Mouse (Mus musculus): Measurements from ENCODE around the gene Nap1l1. TPM values are rescaled to one million over a fixed set of nuclear protein-coding genes. Genes with fewer than 3 reads are reported as not detected.
A peak's percentile ranks its signal among the peaks of the same experiment; 100 is the strongest.

Gene Nap1l1
- polyA plus RNA-seq, 1 experiment, result 265 TPM

- Histone ChIP-seq H3K36me3 (ENCODE audit: control insufficient read depth, insufficient read depth) (peaks cover 31% of the 10 kb centered on the region), H3K79me3 (ENCODE audit: low read depth) (peaks cover 25% of the 10 kb centered on the region), H3K79me2 (ENCODE audit: control insufficient read depth, insufficient read depth) (peaks cover 29% of the 10 kb centered on the region), H3K27me3 (ENCODE audit: control insufficient read depth, insufficient read depth, insufficient read length) (no peaks in the 10 kb centered on the region), H3K4me3 (ENCODE audit: insufficient read depth, poor library complexity, severe bottlenecking) (no peak overlapping the region), H3ac (ENCODE audit: control insufficient read depth, insufficient read length, low read depth) (no peak overlapping the region)
- TF ChIP-seq MYOG (IDR thresholded peaks at IDR 0.05; ENCODE audit: control insufficient read depth, extremely low read depth, insufficient read length) (no peak), FOSL1 (IDR thresholded peaks at IDR 0.05; ENCODE audit: insufficient read depth, low read length, poor library complexity, severe bottlenecking) (no peak), USF1 (IDR thresholded peaks at IDR 0.05; ENCODE audit: low read depth) (no peak), CTCF (IDR thresholded peaks at IDR 0.05; ENCODE audit: control insufficient read depth, insufficient read depth, insufficient read length) (no peak), MAX (IDR thresholded peaks at IDR 0.05) (no peak), CEBPB (IDR thresholded peaks at IDR 0.05; ENCODE audit: low read depth) (no peak), MYOD1 (IDR thresholded peaks at IDR 0.05; ENCODE audit: control insufficient read depth, insufficient read length, low read depth) (no peak)
Measured at GRCm38 (mm10) chr10:111512036-111512568, 39.1 kb downstream of the Nap1l1 start.

GRCm38 (mm10) chr10:111514282-111514885, 41.4 kb downstream of the Nap1l1 start:
- no peaks in the 10 kb centered on the region for H3K27me3 ChIP-seq (ENCODE audit: control insufficient read depth, insufficient read depth, insufficient read length)
- H3K79me3 ChIP-seq (ENCODE audit: low read depth), result peaks cover 5% of the 10 kb centered on the region
- H3ac ChIP-seq (ENCODE audit: control insufficient read depth, insufficient read length, low read depth), result no peak overlapping the region
- H3K4me3 ChIP-seq (ENCODE audit: insufficient read depth, poor library complexity, severe bottlenecking), result no peak overlapping the region
- peaks cover 6% of the 10 kb centered on the region for H3K79me2 ChIP-seq (ENCODE audit: control insufficient read depth, insufficient read depth)
- H3K36me3 ChIP-seq (ENCODE audit: control insufficient read depth, insufficient read depth), result peaks cover 12% of the 10 kb centered on the region
- TF ChIP-seq CEBPB (IDR thresholded peaks at IDR 0.05; ENCODE audit: low read depth) (no peak), MYOD1 (IDR thresholded peaks at IDR 0.05; ENCODE audit: control insufficient read depth, insufficient read length, low read depth) (no peak), MAX (IDR thresholded peaks at IDR 0.05) (no peak), CTCF (IDR thresholded peaks at IDR 0.05; ENCODE audit: control insufficient read depth, insufficient read depth, insufficient read length) (no peak), USF1 (IDR thresholded peaks at IDR 0.05; ENCODE audit: low read depth) (no peak), MYOG (IDR thresholded peaks at IDR 0.05; ENCODE audit: control insufficient read depth, extremely low read depth, insufficient read length) (no peak), FOSL1 (IDR thresholded peaks at IDR 0.05; ENCODE audit: insufficient read depth, low read length, poor library complexity, severe bottlenecking) (no peak)

GRCm38 (mm10) chr10:111515071-111516010, 42.3 kb downstream of the Nap1l1 start:
- no peaks in the 10 kb centered on the region for H3K79me2 ChIP-seq (ENCODE audit: control insufficient read depth, insufficient read depth)
- peak overlapping the region; percentile 52 for H3ac ChIP-seq (ENCODE audit: control insufficient read depth, insufficient read length, low read depth)
- TF ChIP-seq FOSL1 (IDR thresholded peaks at IDR 0.05; ENCODE audit: insufficient read depth, low read length, poor library complexity, severe bottlenecking), result no peak
- TF ChIP-seq CTCF (IDR thresholded peaks at IDR 0.05; ENCODE audit: control insufficient read depth, insufficient read depth, insufficient read length), result no peak
- no peak for TF ChIP-seq USF1 (IDR thresholded peaks at IDR 0.05; ENCODE audit: low read depth)
- TF ChIP-seq CEBPB (IDR thresholded peaks at IDR 0.05; ENCODE audit: low read depth), result no peak
- TF ChIP-seq MYOG (IDR thresholded peaks at IDR 0.05; ENCODE audit: control insufficient read depth, extremely low read depth, insufficient read length), result no peak
- TF ChIP-seq MYOD1 (IDR thresholded peaks at IDR 0.05; ENCODE audit: control insufficient read depth, insufficient read length, low read depth), result no peak
- no peak for TF ChIP-seq MAX (IDR thresholded peaks at IDR 0.05)
- H3K79me3 ChIP-seq (ENCODE audit: low read depth), result no peaks in the 10 kb centered on the region
- peak overlapping the region; percentile 15 for H3K4me3 ChIP-seq (ENCODE audit: insufficient read depth, poor library complexity, severe bottlenecking)
- H3K36me3 ChIP-seq (ENCODE audit: control insufficient read depth, insufficient read depth), result peaks cover 2% of the 10 kb centered on the region
- no peaks in the 10 kb centered on the region for H3K27me3 ChIP-seq (ENCODE audit: control insufficient read depth, insufficient read depth, insufficient read length)

- TF ChIP-seq FOSL1 (IDR thresholded peaks at IDR 0.05; ENCODE audit: insufficient read depth, low read length, poor library complexity, severe bottlenecking) (peak; percentile 63), MYOG (IDR thresholded peaks at IDR 0.05; ENCODE audit: control insufficient read depth, extremely low read depth, insufficient read length) (no peak), MAX (IDR thresholded peaks at IDR 0.05) (peak; percentile 92), CTCF (IDR thresholded peaks at IDR 0.05; ENCODE audit: control insufficient read depth, insufficient read depth, insufficient read length) (no peak), CEBPB (IDR thresholded peaks at IDR 0.05; ENCODE audit: low read depth) (no peak), USF1 (IDR thresholded peaks at IDR 0.05; ENCODE audit: low read depth) (no peak), MYOD1 (IDR thresholded peaks at IDR 0.05; ENCODE audit: control insufficient read depth, insufficient read length, low read depth) (peak; percentile 60)
- Histone ChIP-seq H3ac (ENCODE audit: control insufficient read depth, insufficient read length, low read depth) (no peak overlapping the region), H3K36me3 (ENCODE audit: control insufficient read depth, insufficient read depth) (no peaks in the 10 kb centered on the region), H3K79me3 (ENCODE audit: low read depth) (no peaks in the 10 kb centered on the region), H3K79me2 (ENCODE audit: control insufficient read depth, insufficient read depth) (no peaks in the 10 kb centered on the region), H3K4me3 (ENCODE audit: insufficient read depth, poor library complexity, severe bottlenecking) (no peak overlapping the region), H3K27me3 (ENCODE audit: control insufficient read depth, insufficient read depth, insufficient read length) (no peaks in the 10 kb centered on the region)
Measured at GRCm38 (mm10) chr10:111516172-111516588, 43.2 kb downstream of the Nap1l1 start.

- no peaks in the 10 kb centered on the region for H3K36me3 ChIP-seq (ENCODE audit: control insufficient read depth, insufficient read depth)
- H3K4me3 ChIP-seq (ENCODE audit: insufficient read depth, poor library complexity, severe bottlenecking), result no peak overlapping the region
- H3ac ChIP-seq (ENCODE audit: control insufficient read depth, insufficient read length, low read depth), result peak overlapping the region; percentile 43
- H3K79me3 ChIP-seq (ENCODE audit: low read depth), result no peaks in the 10 kb centered on the region
- TF ChIP-seq MYOD1 (IDR thresholded peaks at IDR 0.05; ENCODE audit: control insufficient read depth, insufficient read length, low read depth) (peak; percentile 61), CTCF (IDR thresholded peaks at IDR 0.05; ENCODE audit: control insufficient read depth, insufficient read depth, insufficient read length) (no peak), FOSL1 (IDR thresholded peaks at IDR 0.05; ENCODE audit: insufficient read depth, low read length, poor library complexity, severe bottlenecking) (no peak), MAX (IDR thresholded peaks at IDR 0.05) (peak; percentile 26), USF1 (IDR thresholded peaks at IDR 0.05; ENCODE audit: low read depth) (no peak), CEBPB (IDR thresholded peaks at IDR 0.05; ENCODE audit: low read depth) (peak; percentile 60), MYOG (IDR thresholded peaks at IDR 0.05; ENCODE audit: control insufficient read depth, extremely low read depth, insufficient read length) (no peak)
- no peaks in the 10 kb centered on the region for H3K27me3 ChIP-seq (ENCODE audit: control insufficient read depth, insufficient read depth, insufficient read length)
- H3K79me2 ChIP-seq (ENCODE audit: control insufficient read depth, insufficient read depth), result no peaks in the 10 kb centered on the region
Measured at GRCm38 (mm10) chr10:111516804-111517436, 43.9 kb downstream of the Nap1l1 start.
